Mouse (Mus musculus) liver, postnatal 0 days (tissue): Measurements from ENCODE around the gene Zfp423.

Experiments
- CTCF ChIP-seq: sonication (generic); IDR thresholded peaks from 2 replicates; pipeline ENCODE4 v1.5.1; 2016; ENCODE audit warnings: antibody characterized with exemption, low read depth
- EP300 ChIP-seq: IDR thresholded peaks from 2 replicates; pipeline ENCODE4 v1.6.1; 2016; ENCODE audit warnings: antibody characterized with exemption, low read depth, mild to moderate bottlenecking

DNA sequence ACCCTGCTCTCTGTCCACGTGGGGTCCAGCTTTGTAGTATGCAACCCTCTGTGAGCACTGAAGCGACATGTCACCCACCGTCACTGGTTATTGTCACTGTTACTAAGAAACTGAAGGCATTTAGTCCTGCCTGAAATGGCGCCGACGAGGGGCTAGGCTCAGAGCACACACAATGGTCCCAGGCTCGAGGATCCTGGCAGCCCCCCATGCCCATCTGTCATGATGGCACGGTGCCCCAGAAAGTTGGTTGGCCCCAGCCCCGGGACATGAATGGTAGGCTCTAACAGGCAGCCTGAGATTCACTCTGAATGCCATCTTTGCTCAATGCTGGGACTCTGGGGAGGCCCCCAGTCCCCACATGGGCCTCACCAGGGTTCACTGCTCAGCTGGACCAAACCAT lies 284.0 kb downstream of the Zfp423 start:
- TF ChIP-seq CTCF (no peak), EP300 (no peak)
